Mouse (Mus musculus): ENCODE measurements around the gene Ddx41. TPM values are rescaled to one million over a fixed set of nuclear protein-coding genes. Genes with fewer than 3 reads are reported as not detected.
A peak's percentile ranks its signal among the peaks of the same experiment; 100 is the strongest.

Ddx41 gene
- total and polyA plus RNA-seq, 3 experiments = 59.1 to 101 (median 60.8) TPM

DNA sequence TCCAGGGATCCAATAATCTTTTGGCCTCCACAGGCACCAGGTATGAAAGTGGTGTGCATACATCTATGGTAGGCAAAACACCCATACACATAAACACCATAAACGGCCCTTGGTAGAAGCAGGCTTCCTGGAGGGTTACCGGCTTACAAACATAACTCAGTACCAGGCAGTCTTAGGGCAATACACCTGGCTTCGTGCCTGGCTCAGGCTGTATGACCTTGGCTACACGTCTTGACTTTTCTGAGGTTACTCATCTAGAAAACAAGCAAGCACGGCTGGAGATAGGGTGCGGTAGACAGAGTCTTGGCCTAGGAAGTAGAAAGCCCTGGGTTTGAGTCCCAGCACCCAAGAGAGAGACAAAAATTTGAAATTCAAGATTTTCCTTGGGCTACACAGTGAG lies 39.8 kb downstream of the Ddx41 start:
- no peaks in the 10 kb centered on the region for H3K9me3 ChIP-seq (replicated peaks)
- H3K4me3 ChIP-seq (ENCODE audit: low read depth, low read length) = no peak overlapping the region
- peaks cover 36% of the 10 kb centered on the region for H3K27me3 ChIP-seq (ENCODE audit: insufficient read depth, low read length)
- peaks cover 29% of the 10 kb centered on the region for H3K36me3 ChIP-seq (replicated peaks)
- ATAC-seq (ENCODE audit: extremely low read depth, insufficient number of reproducible peaks, low FRiP score, poor library complexity, severe bottlenecking) (no peak), DNase-seq (ENCODE audit: low spot score) (no peak)
- H3K4me1 ChIP-seq (ENCODE audit: insufficient read depth, low read depth, low read length) = peaks cover 2% of the 10 kb centered on the region; the same call in 1 of the 2 replicates
- TF ChIP-seq GATA2 (IDR thresholded peaks at IDR 0.05; ENCODE audit: borderline replicate concordance, low read depth, low read length) (no peak), CTCF (IDR thresholded peaks at IDR 0.05; ENCODE audit: low read depth, low read length) (no peak), TAL1 (conservative IDR thresholded peaks at IDR 0.05; ENCODE audit: low read depth, low read length) (no peak), GATA1 (IDR thresholded peaks at IDR 0.05; ENCODE audit: borderline replicate concordance, low read length) (no peak), POLR2AphosphoS5 (IDR thresholded peaks at IDR 0.05; ENCODE audit: insufficient replicate concordance, low read depth, low read length) (no peak)

GRCm38 (mm10) chr13:55495702-55496101 lies 40.8 kb downstream of the Ddx41 start:
- Histone ChIP-seq H3K27me3 (ENCODE audit: insufficient read depth, low read length) (peaks cover 43% of the 10 kb centered on the region), H3K4me3 (ENCODE audit: low read depth, low read length) (no peak overlapping the region), H3K4me1 (ENCODE audit: insufficient read depth, low read depth, low read length) (peaks cover 2% of the 10 kb centered on the region; the same call in 1 of the 2 replicates), H3K9me3 (replicated peaks) (no peaks in the 10 kb centered on the region), H3K36me3 (replicated peaks) (peaks cover 24% of the 10 kb centered on the region)
- DNase-seq (ENCODE audit: low spot score) = no peak
- TF ChIP-seq POLR2AphosphoS5 (IDR thresholded peaks at IDR 0.05; ENCODE audit: insufficient replicate concordance, low read depth, low read length) (no peak), TAL1 (conservative IDR thresholded peaks at IDR 0.05; ENCODE audit: low read depth, low read length) (no peak), GATA2 (IDR thresholded peaks at IDR 0.05; ENCODE audit: borderline replicate concordance, low read depth, low read length) (no peak)
- ATAC-seq (ENCODE audit: extremely low read depth, insufficient number of reproducible peaks, low FRiP score, poor library complexity, severe bottlenecking) = no peak

GRCm38 (mm10) chr13:55494883-55495621 lies 41.4 kb downstream of the Ddx41 start:
- no peak for ATAC-seq (ENCODE audit: extremely low read depth, insufficient number of reproducible peaks, low FRiP score, poor library complexity, severe bottlenecking)
- Histone ChIP-seq H3K36me3 (replicated peaks) (peaks cover 19% of the 10 kb centered on the region), H3K27me3 (ENCODE audit: insufficient read depth, low read length) (peaks cover 43% of the 10 kb centered on the region), H3K4me3 (ENCODE audit: low read depth, low read length) (no peak overlapping the region), H3K9me3 (replicated peaks) (no peaks in the 10 kb centered on the region), H3K4me1 (ENCODE audit: insufficient read depth, low read depth, low read length) (peaks cover 2% of the 10 kb centered on the region; the same call in 1 of the 2 replicates)
- no peak for TF ChIP-seq CTCF (IDR thresholded peaks at IDR 0.05; ENCODE audit: low read depth, low read length)
- TF ChIP-seq POLR2AphosphoS5 (IDR thresholded peaks at IDR 0.05; ENCODE audit: insufficient replicate concordance, low read depth, low read length) = no peak
- no peak for TF ChIP-seq TAL1 (conservative IDR thresholded peaks at IDR 0.05; ENCODE audit: low read depth, low read length)
- TF ChIP-seq GATA1 (IDR thresholded peaks at IDR 0.05; ENCODE audit: borderline replicate concordance, low read length) = no peak
- TF ChIP-seq GATA2 (IDR thresholded peaks at IDR 0.05; ENCODE audit: borderline replicate concordance, low read depth, low read length) = no peak
- no peak for DNase-seq (ENCODE audit: low spot score)

DNA sequence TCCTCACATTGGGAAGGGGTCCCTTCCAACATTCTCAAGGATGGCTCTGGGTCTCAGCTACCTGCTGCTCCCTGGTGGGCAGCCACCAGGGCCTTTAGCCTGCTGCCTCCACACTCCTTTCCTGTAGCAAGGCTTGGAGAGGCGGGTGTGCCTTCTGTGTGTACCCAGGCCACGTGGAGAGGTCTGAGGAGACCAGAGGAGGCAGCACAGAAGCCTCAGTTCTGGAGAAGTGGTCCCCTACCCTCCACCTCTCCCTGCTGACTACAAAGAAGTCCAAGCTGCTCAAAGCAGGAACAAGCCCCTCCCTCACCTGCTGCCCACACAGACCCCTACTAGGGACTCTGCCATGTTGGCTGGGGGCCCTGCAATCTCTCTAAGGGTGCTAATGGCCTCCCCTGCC lies 42.2 kb downstream of the Ddx41 start:
- no peaks in the 10 kb centered on the region for H3K9me3 ChIP-seq (replicated peaks)
- ATAC-seq (ENCODE audit: extremely low read depth, insufficient number of reproducible peaks, low FRiP score, poor library complexity, severe bottlenecking) = no peak
- H3K4me3 ChIP-seq (ENCODE audit: low read depth, low read length) = no peak overlapping the region
- no peak for DNase-seq (ENCODE audit: low spot score)
- peaks cover 48% of the 10 kb centered on the region for H3K27me3 ChIP-seq (ENCODE audit: insufficient read depth, low read length)
- no peak for TF ChIP-seq TAL1 (conservative IDR thresholded peaks at IDR 0.05; ENCODE audit: low read depth, low read length)
- no peak for TF ChIP-seq CTCF (IDR thresholded peaks at IDR 0.05; ENCODE audit: low read depth, low read length)
- no peak for TF ChIP-seq GATA2 (IDR thresholded peaks at IDR 0.05; ENCODE audit: borderline replicate concordance, low read depth, low read length)
- no peak for TF ChIP-seq POLR2AphosphoS5 (IDR thresholded peaks at IDR 0.05; ENCODE audit: insufficient replicate concordance, low read depth, low read length)
- TF ChIP-seq GATA1 (IDR thresholded peaks at IDR 0.05; ENCODE audit: borderline replicate concordance, low read length) = no peak
- peaks cover 14% of the 10 kb centered on the region for H3K36me3 ChIP-seq (replicated peaks)
- peaks cover 2% of the 10 kb centered on the region; the same call in 1 of the 2 replicates for H3K4me1 ChIP-seq (ENCODE audit: insufficient read depth, low read depth, low read length)

DNA sequence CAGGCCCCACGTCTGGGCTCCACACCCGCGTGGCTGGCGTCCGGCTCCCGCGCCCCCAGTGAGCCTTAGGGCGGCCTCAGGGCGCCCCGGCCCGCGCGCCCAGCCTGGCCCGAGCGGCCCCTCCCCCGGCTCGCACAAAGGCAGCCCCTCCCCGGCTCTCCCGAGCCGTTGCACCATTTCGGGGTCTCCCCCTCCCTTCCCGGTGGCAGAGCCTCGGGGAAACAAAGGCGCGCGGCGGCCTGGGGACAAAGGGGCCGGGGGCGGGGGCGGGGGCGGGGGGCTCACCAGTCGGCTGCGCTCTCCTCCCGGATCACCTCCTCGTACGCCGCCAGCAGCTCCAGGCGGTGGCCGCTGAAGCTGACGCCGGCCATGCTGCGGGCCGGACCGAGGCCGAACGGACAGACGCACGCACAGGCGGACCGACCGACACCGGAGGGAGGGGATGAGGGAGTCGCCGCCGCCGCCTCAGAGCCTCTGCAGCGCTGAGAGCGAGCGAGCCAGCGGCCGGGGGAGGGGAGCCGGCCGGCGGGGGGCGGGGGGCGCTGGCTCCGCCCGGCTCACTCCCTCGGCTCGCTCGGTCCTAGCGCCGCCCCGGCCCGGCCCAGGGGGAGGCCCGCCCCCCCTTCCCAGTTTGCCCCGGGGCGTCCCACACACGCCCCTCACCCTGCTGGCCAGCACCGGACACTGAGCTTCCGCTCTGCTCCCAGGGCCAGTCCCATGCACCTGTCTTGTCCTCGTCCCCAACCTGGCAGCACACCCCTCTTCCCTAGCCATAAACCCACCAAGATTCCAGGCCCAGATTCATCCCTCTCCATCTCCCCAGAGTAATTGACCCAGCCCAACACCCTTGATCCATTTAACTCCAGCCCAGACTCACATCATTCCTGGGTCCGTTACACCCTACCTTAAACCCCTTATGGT lies 48.6 kb downstream of the Ddx41 start, which contains the start of gene Dbn1:
Gene Dbn1, minus strand, starts transcription at position 534 of the 921 bp plus-strand sequence.
- no peaks in the 10 kb centered on the region for H3K9me3 ChIP-seq (replicated peaks)
- DNase-seq (ENCODE audit: low spot score) = no peak
- H3K36me3 ChIP-seq (replicated peaks) = no peaks in the 10 kb centered on the region
- ATAC-seq (ENCODE audit: extremely low read depth, insufficient number of reproducible peaks, low FRiP score, poor library complexity, severe bottlenecking) = no peak
- peaks cover 81% of the 10 kb centered on the region for H3K27me3 ChIP-seq (ENCODE audit: insufficient read depth, low read length)
- TF ChIP-seq GATA2 (IDR thresholded peaks at IDR 0.05; ENCODE audit: borderline replicate concordance, low read depth, low read length) = no peak
- peaks cover 3% of the 10 kb centered on the region; the same call in 1 of the 2 replicates for H3K4me1 ChIP-seq (ENCODE audit: insufficient read depth, low read depth, low read length)
- H3K4me3 ChIP-seq (ENCODE audit: low read depth, low read length) = peak within 1 kb of the TSS; percentile 34; the same call in 1 of the 2 replicates

GRCm38 (mm10) chr13:55486916-55487577 lies 49.4 kb downstream of the Ddx41 start:
- Histone ChIP-seq H3K4me3 (ENCODE audit: low read depth, low read length) (peak overlapping the region; percentile 34; the same call in 1 of the 2 replicates), H3K27me3 (ENCODE audit: insufficient read depth, low read length) (peaks cover 81% of the 10 kb centered on the region), H3K36me3 (replicated peaks) (no peaks in the 10 kb centered on the region), H3K4me1 (ENCODE audit: insufficient read depth, low read depth, low read length) (peaks cover 3% of the 10 kb centered on the region; the same call in 1 of the 2 replicates), H3K9me3 (replicated peaks) (no peaks in the 10 kb centered on the region)
- TF ChIP-seq GATA2 (IDR thresholded peaks at IDR 0.05; ENCODE audit: borderline replicate concordance, low read depth, low read length) (no peak), POLR2AphosphoS5 (IDR thresholded peaks at IDR 0.05; ENCODE audit: insufficient replicate concordance, low read depth, low read length) (no peak), TAL1 (conservative IDR thresholded peaks at IDR 0.05; ENCODE audit: low read depth, low read length) (no peak), GATA1 (IDR thresholded peaks at IDR 0.05; ENCODE audit: borderline replicate concordance, low read length) (no peak), CTCF (IDR thresholded peaks at IDR 0.05; ENCODE audit: low read depth, low read length) (no peak)
- DNase-seq (ENCODE audit: low spot score) = no peak
- no peak for ATAC-seq (ENCODE audit: extremely low read depth, insufficient number of reproducible peaks, low FRiP score, poor library complexity, severe bottlenecking)
